Mouse (Mus musculus) embryonic facial prominence, embryonic 13.5 days (tissue): Measurements from ENCODE around the gene Gm49378. TPM values are rescaled to one million over a fixed set of nuclear protein-coding genes. Genes with fewer than 3 reads are reported as not detected.

ENCODE experiments used
- ATAC-seq: fragments of 200-750 bp; cut with Nextera tagmentation; 2 replicates; pipeline ENCODE4 v1.8.0; 2017; ENCODE audit warnings: low read depth; ENCODE audit not compliant: insufficient number of reproducible peaks, insufficient read depth, low FRiP score, low TSS enrichment
- H3K27ac ChIP-seq: fragments of 300-500 bp; sonication (generic); 2 replicates; pipeline ENCODE4 v1.5.1; 2015; ENCODE audit warnings: moderate library complexity, mild to moderate bottlenecking, inconsistent platforms
- H3K27me3 ChIP-seq: fragments of 300-500 bp; sonication (generic); 2 replicates; pipeline ENCODE4 v1.6.1; 2015; ENCODE audit warnings: mild to moderate bottlenecking, inconsistent platforms
- H3K36me3 ChIP-seq: fragments of 300-500 bp; sonication (generic); 2 replicates; pipeline ENCODE4 v1.6.1; 2015; ENCODE audit warnings: mild to moderate bottlenecking, inconsistent platforms
- H3K4me1 ChIP-seq: fragments of 300-500 bp; sonication (generic); 2 replicates; pipeline ENCODE4 v1.6.1; 2015; ENCODE audit warnings: inconsistent platforms
- H3K4me2 ChIP-seq: fragments of 300-500 bp; sonication (generic); 2 replicates; pipeline ENCODE4 v1.6.1; 2015; ENCODE audit warnings: moderate library complexity, mild to moderate bottlenecking, inconsistent platforms
- H3K4me3 ChIP-seq: fragments of 300-500 bp; sonication (generic); 2 replicates; pipeline ENCODE4 v1.5.1; 2015; ENCODE audit warnings: mild to moderate bottlenecking, inconsistent platforms
- H3K9ac ChIP-seq: fragments of 300-500 bp; sonication (generic); 2 replicates; pipeline ENCODE4 v1.6.1; 2015; ENCODE audit warnings: mild to moderate bottlenecking, inconsistent platforms
- H3K9me3 ChIP-seq: fragments of 300-500 bp; sonication (generic); 2 replicates; pipeline ENCODE4 v1.6.1; 2016; ENCODE audit warnings: inconsistent platforms
- WGBS: fragments of 180-500 bp; shearing (Covaris S2); methylation state at CpG from one replicate; pipeline ENCODE4 v1.1.7; 2015; ENCODE audit warnings: mixed read lengths; 5-methylcytosine and 5-hydroxymethylcytosine counted together
- polyA plus RNA-seq: library from polyadenylated mRNA; unstranded; fragments of >200 nt; fragmentation: Nextera tagmentation; extraction: Ambion mirVana; gene quantifications from 2 replicates; pipeline ENCODE4 v1.2.1, GENCODE M21; 2015

Gm49378 gene
- polyA plus RNA-seq, 1 experiment from 2014 or later, result 1.8 TPM

DNA sequence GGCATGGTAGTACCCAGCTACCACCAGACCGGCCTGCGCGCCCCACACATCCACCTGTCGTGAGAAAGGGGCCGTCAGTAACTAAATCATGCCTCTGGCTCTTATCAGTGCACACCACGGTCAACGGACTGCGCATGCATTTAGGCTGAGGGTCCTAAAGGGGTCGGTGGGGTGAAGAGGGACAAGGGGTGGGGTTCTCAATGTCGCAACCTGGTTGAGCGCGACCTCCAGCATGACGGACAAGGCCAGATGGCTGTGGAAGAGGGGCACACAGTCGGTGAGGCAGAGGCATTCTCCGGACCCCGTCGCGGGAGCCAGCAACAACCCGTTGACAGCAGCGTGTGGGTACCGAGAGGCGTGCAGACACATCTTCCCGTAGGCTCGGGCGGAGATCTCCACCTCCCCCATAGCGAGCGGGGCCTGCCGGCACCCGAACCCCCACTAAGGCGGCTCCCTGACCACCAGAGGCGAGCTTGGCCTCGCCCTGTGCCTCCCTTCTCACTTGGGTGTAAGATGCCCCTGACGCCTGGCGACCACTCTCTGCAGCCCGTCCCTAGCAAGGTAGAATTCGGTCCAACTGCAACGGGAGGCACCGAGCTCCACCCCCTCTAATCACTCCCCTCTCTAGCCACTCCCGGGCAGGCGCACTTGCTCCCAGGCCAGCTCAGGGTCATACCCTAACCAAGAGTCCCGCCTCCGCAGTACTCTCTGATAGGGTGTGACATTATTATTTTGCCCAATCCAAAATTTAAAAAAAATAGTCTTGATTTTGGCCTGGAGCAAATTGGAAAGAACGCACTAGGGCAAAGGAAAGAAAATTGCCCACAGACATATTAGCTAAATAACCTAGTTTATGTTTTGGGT, 52.8 kb downstream of the Gm49378 start, which contains the start of gene Emc9:
Gene Emc9, minus strand, starts transcription at position 601 of the 864 bp plus-strand sequence.
- Histone ChIP-seq H3K27ac (no peak within 1 kb of the TSS), H3K4me3 (peak within 1 kb of the TSS; percentile 52), H3K9me3 (no peaks in the 10 kb centered on the region), H3K36me3 (peaks cover 48% of the 10 kb centered on the region), H3K4me2 (peak within 1 kb of the TSS; percentile 87), H3K27me3 (peaks cover 9% of the 10 kb centered on the region; the same call in 1 of the 2 replicates), H3K9ac (peak within 1 kb of the TSS; percentile 74), H3K4me1 (peaks cover 21% of the 10 kb centered on the region)
- WGBS, result 2% methylated on average over 43 of the region's 43 CpGs
- ATAC-seq, result 0 out of 2 replicates have a peak, but pooled peaks have one; percentile 65

- Histone ChIP-seq H3K27ac (no peak overlapping the region), H3K4me3 (peak overlapping the region; percentile 52), H3K4me1 (peaks cover 16% of the 10 kb centered on the region), H3K36me3 (peaks cover 49% of the 10 kb centered on the region), H3K27me3 (peaks cover 9% of the 10 kb centered on the region; the same call in 1 of the 2 replicates), H3K4me2 (peak overlapping the region; percentile 87), H3K9ac (peak overlapping the region; percentile 74), H3K9me3 (no peaks in the 10 kb centered on the region)
- 36% methylated on average over 5 of the region's 5 CpGs for WGBS
- no peak for ATAC-seq
Observed at GRCm38 (mm10) chr14:55584303-55584701, 53.4 kb downstream of the Gm49378 start.

- no peak for ATAC-seq
- Histone ChIP-seq H3K4me2 (no peak overlapping the region), H3K4me1 (peaks cover 24% of the 10 kb centered on the region), H3K4me3 (no peak overlapping the region), H3K9me3 (no peaks in the 10 kb centered on the region), H3K9ac (no peak overlapping the region), H3K27me3 (peaks cover 9% of the 10 kb centered on the region; the same call in 1 of the 2 replicates), H3K36me3 (peaks cover 28% of the 10 kb centered on the region), H3K27ac (no peak overlapping the region)
- WGBS, result 68% methylated on average over 9 of the region's 9 CpGs
Observed at GRCm38 (mm10) chr14:55581981-55582681, 55.6 kb downstream of the Gm49378 start.

DNA sequence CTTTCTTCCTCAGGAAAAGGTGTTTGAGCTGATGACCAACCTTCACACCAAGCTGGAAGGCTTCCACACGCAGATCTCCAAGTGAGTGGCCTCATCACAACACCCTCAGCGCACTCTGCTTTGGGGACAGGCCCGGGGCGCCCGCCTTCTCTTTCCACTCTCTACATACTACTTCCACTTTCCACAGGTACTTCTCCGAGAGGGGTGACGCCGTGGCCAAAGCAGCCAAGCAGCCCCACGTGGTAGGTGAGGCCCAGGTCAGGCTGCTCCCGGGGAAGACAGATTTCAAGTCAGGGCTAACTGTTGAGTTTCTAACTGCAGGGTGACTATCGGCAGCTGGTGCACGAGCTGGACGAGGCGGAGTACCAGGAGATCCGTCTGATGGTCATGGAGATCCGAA, 57.0 kb downstream of the Gm49378 start:
- H3K27me3 ChIP-seq, result peaks cover 9% of the 10 kb centered on the region; the same call in 1 of the 2 replicates
- no peaks in the 10 kb centered on the region for H3K9me3 ChIP-seq
- ATAC-seq, result no peak
- no peak overlapping the region for H3K9ac ChIP-seq
- H3K4me1 ChIP-seq, result peaks cover 24% of the 10 kb centered on the region
- H3K36me3 ChIP-seq, result peaks cover 26% of the 10 kb centered on the region
- H3K27ac ChIP-seq, result no peak overlapping the region
- H3K4me3 ChIP-seq, result no peak overlapping the region
- WGBS, result 96% methylated on average over 16 of the region's 16 CpGs
- H3K4me2 ChIP-seq, result no peak overlapping the region

DNA sequence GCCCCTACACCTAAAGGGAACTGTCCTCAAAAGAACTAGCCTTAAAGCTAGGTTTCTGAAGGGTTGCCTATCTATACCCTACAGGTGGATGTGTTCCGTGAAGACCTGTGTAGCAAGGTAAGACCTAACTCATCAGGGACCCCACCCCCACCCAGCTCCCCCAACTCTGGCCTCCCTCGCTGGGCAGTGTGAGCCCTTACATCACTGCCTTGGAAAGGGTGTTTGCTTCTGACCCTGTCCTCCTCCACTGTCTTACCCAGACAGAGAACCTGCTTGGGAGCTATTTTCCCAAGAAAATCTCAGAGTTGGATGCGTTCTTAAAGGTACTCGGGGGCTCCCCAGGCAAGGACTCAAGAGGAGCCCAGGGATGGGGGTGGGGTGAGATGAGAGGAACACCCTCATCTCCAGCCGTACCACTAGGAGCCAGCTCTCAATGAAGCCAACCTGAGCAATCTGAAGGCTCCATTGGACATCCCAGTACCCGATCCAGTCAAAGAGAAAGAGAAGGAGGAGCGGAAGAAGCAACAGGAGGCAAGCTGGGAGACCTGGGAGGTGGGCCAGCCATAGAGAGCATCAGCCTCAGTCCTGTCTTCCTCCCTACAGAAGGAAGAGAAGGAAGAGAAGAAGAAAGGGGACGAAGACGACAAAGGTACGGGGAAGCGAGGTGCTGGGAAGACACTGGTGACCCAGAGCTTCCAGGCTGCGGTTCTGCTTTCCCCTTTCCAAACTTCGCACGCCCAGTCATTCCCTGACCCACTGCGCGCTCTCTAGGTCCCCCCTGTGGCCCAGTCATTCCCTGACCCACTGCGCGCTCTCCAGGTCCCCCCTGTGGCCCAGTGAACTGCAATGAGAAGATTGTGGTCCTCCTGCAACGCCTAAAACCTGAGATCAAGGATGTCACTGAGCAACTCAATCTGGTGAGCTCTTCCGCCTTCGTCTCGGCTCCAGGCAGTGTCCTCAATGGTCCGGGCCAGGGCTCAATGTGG, 57.9 kb downstream of the Gm49378 start:
- 84% methylated on average over 23 of the region's 23 CpGs for WGBS
- Histone ChIP-seq H3K4me3 (0 out of 2 replicates have a peak overlapping the region, but pooled peaks have one; percentile 3), H3K9ac (no peak overlapping the region; the same call in 1 of the 2 replicates), H3K36me3 (peaks cover 26% of the 10 kb centered on the region), H3K27me3 (peaks cover 7% of the 10 kb centered on the region; the same call in 1 of the 2 replicates), H3K9me3 (no peaks in the 10 kb centered on the region), H3K4me1 (peaks cover 20% of the 10 kb centered on the region), H3K4me2 (0 out of 2 replicates have a peak overlapping the region, but pooled peaks have one; percentile 73), H3K27ac (no peak overlapping the region)
- no peak for ATAC-seq

Other genes starting within 250 kb of the Gm49378 start
- gene Dhrs4, start 159.1 kb downstream of the Gm49378 start, polyA plus RNA-seq, result 98.6 and 103 TPM in 2 replicates
- gene Carmil3, start 147.2 kb downstream of the Gm49378 start, polyA plus RNA-seq, result 3.9 and 4.3 TPM in 2 replicates
- gene Cpne6, start 127.5 kb downstream of the Gm49378 start, polyA plus RNA-seq, result 0.60 and 0.83 TPM in 2 replicates
- not detected in 2 replicates for gene Nrl, start 112.9 kb downstream of the Gm49378 start, polyA plus RNA-seq
- 35.0 and 38.4 TPM in 2 replicates for gene Pck2, start 97.6 kb downstream of the Gm49378 start, polyA plus RNA-seq
- 57.3 and 66.5 TPM in 2 replicates for gene Dcaf11, start 77.9 kb downstream of the Gm49378 start, polyA plus RNA-seq
- 0.74 and 0.87 TPM in 2 replicates for gene A730061H03Rik, start 77.5 kb downstream of the Gm49378 start, polyA plus RNA-seq
- 4.1 and 5.3 TPM in 2 replicates for gene Fitm1, start 62.3 kb downstream of the Gm49378 start, polyA plus RNA-seq
- gene Psme1, start 59.8 kb downstream of the Gm49378 start, polyA plus RNA-seq, result 141 and 152 TPM in 2 replicates
- 4.7 and 4.8 TPM in 2 replicates for gene Emc9, start 52.6 kb downstream of the Gm49378 start, polyA plus RNA-seq
- 233 and 267 TPM in 2 replicates for gene Psme2, start 46.8 kb downstream of the Gm49378 start, polyA plus RNA-seq
- gene Rnf31, start 46.2 kb downstream of the Gm49378 start, polyA plus RNA-seq, result 17.6 and 21.7 TPM in 2 replicates
- 10.5 and 12.3 TPM in 2 replicates for gene Irf9, start 34.3 kb downstream of the Gm49378 start, polyA plus RNA-seq
- gene Rec8, start 19.9 kb downstream of the Gm49378 start, polyA plus RNA-seq, result 2.0 and 2.8 TPM in 2 replicates
- 95.1 and 111 TPM in 2 replicates for gene Ipo4, start 1.9 kb downstream of the Gm49378 start, polyA plus RNA-seq
- 106 and 117 TPM in 2 replicates for gene Tm9sf1, start 5.9 kb upstream of the Gm49378 start, polyA plus RNA-seq
- 1.0 and 1.3 TPM in 2 replicates for gene Tssk4, start 12.3 kb upstream of the Gm49378 start, polyA plus RNA-seq
- 66.1 and 70.6 TPM in 2 replicates for gene Mdp1, start 22.6 kb upstream of the Gm49378 start, polyA plus RNA-seq
- 75.2 and 83.5 TPM in 2 replicates for gene Gmpr2, start 34.0 kb upstream of the Gm49378 start, polyA plus RNA-seq
- gene Nedd8, start 34.2 kb upstream of the Gm49378 start, polyA plus RNA-seq, result 665 and 670 TPM in 2 replicates
- 38.7 and 46.6 TPM in 2 replicates for gene Tinf2, start 43.9 kb upstream of the Gm49378 start, polyA plus RNA-seq
- gene Tgm1, start 76.0 kb upstream of the Gm49378 start, polyA plus RNA-seq, result 4.5 and 4.7 TPM in 2 replicates
- 27.6 and 32.2 TPM in 2 replicates for gene Rabggta, start 84.4 kb upstream of the Gm49378 start, polyA plus RNA-seq
- 84.5 and 102 TPM in 2 replicates for gene Dhrs1, start 107.8 kb upstream of the Gm49378 start, polyA plus RNA-seq
- 35.5 and 47.6 TPM in 2 replicates for gene Nop9, start 107.8 kb upstream of the Gm49378 start, polyA plus RNA-seq
- 0.18 and 1.2 TPM in 2 replicates for gene Cideb, start 120.6 kb upstream of the Gm49378 start, polyA plus RNA-seq
- gene Ltb4r2, start 123.5 kb upstream of the Gm49378 start, polyA plus RNA-seq, result 0.51 and 0.56 TPM in 2 replicates
- gene Ltb4r1, start 128.1 kb upstream of the Gm49378 start, polyA plus RNA-seq, result 0.58 and 1.1 TPM in 2 replicates
- 20.2 and 21.6 TPM in 2 replicates for gene Adcy4, start 146.2 kb upstream of the Gm49378 start, polyA plus RNA-seq
- 41.1 and 44.4 TPM in 2 replicates for gene Ripk3, start 151.0 kb upstream of the Gm49378 start, polyA plus RNA-seq
- gene Nfatc4, start 185.2 kb upstream of the Gm49378 start, polyA plus RNA-seq, result 156 and 160 TPM in 2 replicates
- gene Nynrin, start 216.1 kb upstream of the Gm49378 start, polyA plus RNA-seq, result 27.8 and 28.1 TPM in 2 replicates
- gene Cbln3, start 246.5 kb upstream of the Gm49378 start, polyA plus RNA-seq, result 0.28 and 0.30 TPM in 2 replicates
- 21.0 and 22.0 TPM in 2 replicates for gene Khnyn, start 247.1 kb upstream of the Gm49378 start, polyA plus RNA-seq